Mouse (Mus musculus) heart, embryonic 14.5 days (tissue): Measurements from ENCODE around the gene Stat4. TPM values are rescaled to one million over a fixed set of nuclear protein-coding genes. Genes with fewer than 3 reads are reported as not detected.

ENCODE experiments used
- ATAC-seq: fragments of 200-750 bp; cut with Nextera tagmentation; 2 replicates; pipeline ENCODE4 v1.8.0; 2017; ENCODE audit warnings: low read depth, moderate TSS enrichment; ENCODE audit not compliant: insufficient number of reproducible peaks, insufficient read depth, low FRiP score
- H3K27ac ChIP-seq, 2 experiments: fragments of 200-500 bp in 1 of 2; fragments of 300-500 bp in 1 of 2; sonication (generic) in 1 of 2; replicated peaks in 1 of 2; 2 replicates each; pipeline ENCODE4 v1.5.1; 2012 to 2014; ENCODE audit warnings: low read depth in 2 of 2, low read length in 2 of 2, control low read depth in 1 of 2, mild to moderate bottlenecking in 1 of 2, mixed read lengths in 1 of 2; ENCODE audit not compliant: control insufficient read depth in 1 of 2, insufficient read depth in 1 of 2
- H3K27me3 ChIP-seq: fragments of 300-500 bp; sonication (generic); 2 replicates; pipeline ENCODE4 v1.6.1; 2014; ENCODE audit warnings: mild to moderate bottlenecking, low read length, control low read depth; ENCODE audit not compliant: control insufficient read depth, insufficient read depth
- H3K36me3 ChIP-seq: fragments of 300-500 bp; sonication (generic); 2 replicates; pipeline ENCODE4 v1.6.1; 2014; ENCODE audit warnings: mild to moderate bottlenecking, control low read depth, low read length, mixed read lengths; ENCODE audit not compliant: control insufficient read depth, insufficient read depth
- H3K4me1 ChIP-seq, 2 experiments: fragments of 200-500 bp in 1 of 2; fragments of 300-500 bp in 1 of 2; sonication (generic) in 1 of 2; 2 replicates each; pipeline ENCODE4 v1.6.1; 2012 to 2014; ENCODE audit warnings: low read length in 2 of 2, control low read depth in 1 of 2, mixed read lengths in 1 of 2; ENCODE audit not compliant: control insufficient read depth in 2 of 2, insufficient read depth in 2 of 2
- H3K4me2 ChIP-seq: fragments of 300-500 bp; sonication (generic); 2 replicates; pipeline ENCODE4 v1.6.1; 2014; ENCODE audit warnings: mild to moderate bottlenecking, low read length
- H3K4me3 ChIP-seq, 2 experiments: fragments of 200-500 bp in 1 of 2; fragments of 300-500 bp in 1 of 2; sonication (generic) in 1 of 2; 2 replicates each; pipeline ENCODE4 v1.5.1; 2012 to 2014; ENCODE audit warnings: low read length in 2 of 2, mild to moderate bottlenecking in 2 of 2, control low read depth in 1 of 2, low read depth in 1 of 2, moderate library complexity in 1 of 2; ENCODE audit not compliant: control insufficient read depth in 1 of 2, insufficient read depth in 1 of 2
- H3K9ac ChIP-seq: fragments of 300-500 bp; sonication (generic); 2 replicates; pipeline ENCODE4 v1.6.1; 2014; ENCODE audit warnings: mild to moderate bottlenecking, low read length
- H3K9me3 ChIP-seq: fragments of 300-500 bp; sonication (generic); 2 replicates; pipeline ENCODE4 v1.6.1; 2016; ENCODE audit warnings: low read length, control low read depth; ENCODE audit not compliant: control insufficient read depth
- WGBS: fragments of 180-500 bp; shearing (Covaris S2); extraction: QIAGEN DNeasy Blood & Tissue Kit; methylation state at CpG from one replicate; pipeline ENCODE4 v1.1.7; 2014; 5-methylcytosine and 5-hydroxymethylcytosine counted together
- polyA plus RNA-seq: library from polyadenylated mRNA; unstranded; fragments of >200 nt; fragmentation: Nextera tagmentation; extraction: Ambion mirVana; gene quantifications from 2 replicates; pipeline ENCODE4 v1.2.1, GENCODE M21; 2014

Gene Stat4
- polyA plus RNA-seq: 1.3 and 2.4 TPM in 2 replicates

- H3K9me3 ChIP-seq: no peaks in the 10 kb centered on the region
- H3K27ac ChIP-seq: no peak within 1 kb of the TSS
- H3K9ac ChIP-seq: no peak within 1 kb of the TSS
- no peak within 1 kb of the TSS for H3K4me2 ChIP-seq
- no peaks in the 10 kb centered on the region for H3K27me3 ChIP-seq
- no peak within 1 kb of the TSS for H3K4me3 ChIP-seq
- no peak for ATAC-seq
- H3K4me1 ChIP-seq: peaks cover 0 to 3% of the 10 kb centered on the region in 2 experiments; a peak in 1 of 4 replicates
- H3K36me3 ChIP-seq: no peaks in the 10 kb centered on the region
- 75% methylated on average over 5 of the region's 5 CpGs for WGBS
Measured at GRCm38 (mm10) chr1:51986848-51987247, at the start of gene Stat4. Stat4 (plus strand) TSS chr1:51987148.

GRCm38 (mm10) chr1:51938357-51938756, 48.6 kb upstream of the Stat4 start:
- Histone ChIP-seq H3K27ac (no peak overlapping the region), H3K36me3 (no peaks in the 10 kb centered on the region), H3K4me2 (no peak overlapping the region), H3K9me3 (0 out of 2 replicates have a peak, but pooled peaks cover 4% of the 10 kb centered on the region), H3K4me1 (peaks cover 0 to 7% of the 10 kb centered on the region in 2 experiments; a peak in 2 of 4 replicates), H3K9ac (no peak overlapping the region), H3K27me3 (no peaks in the 10 kb centered on the region), H3K4me3 (no peak overlapping the region)
- ATAC-seq: no peak
- 93% methylated on average over 7 of the region's 7 CpGs for WGBS

GRCm38 (mm10) chr1:51944755-51945154, 42.2 kb upstream of the Stat4 start:
- Histone ChIP-seq H3K4me3 (no peak overlapping the region), H3K27ac (no peak overlapping the region), H3K27me3 (no peaks in the 10 kb centered on the region), H3K4me1 (no peaks in the 10 kb centered on the region), H3K9ac (no peak overlapping the region), H3K4me2 (no peak overlapping the region), H3K36me3 (no peaks in the 10 kb centered on the region), H3K9me3 (0 out of 2 replicates have a peak, but pooled peaks cover 4% of the 10 kb centered on the region)
- no peak for ATAC-seq
- 42% methylated on average over 5 of the region's 5 CpGs for WGBS

GRCm38 (mm10) chr1:51947116-51947515, 39.8 kb upstream of the Stat4 start:
- 51% methylated on average over 4 of the region's 4 CpGs for WGBS

DNA sequence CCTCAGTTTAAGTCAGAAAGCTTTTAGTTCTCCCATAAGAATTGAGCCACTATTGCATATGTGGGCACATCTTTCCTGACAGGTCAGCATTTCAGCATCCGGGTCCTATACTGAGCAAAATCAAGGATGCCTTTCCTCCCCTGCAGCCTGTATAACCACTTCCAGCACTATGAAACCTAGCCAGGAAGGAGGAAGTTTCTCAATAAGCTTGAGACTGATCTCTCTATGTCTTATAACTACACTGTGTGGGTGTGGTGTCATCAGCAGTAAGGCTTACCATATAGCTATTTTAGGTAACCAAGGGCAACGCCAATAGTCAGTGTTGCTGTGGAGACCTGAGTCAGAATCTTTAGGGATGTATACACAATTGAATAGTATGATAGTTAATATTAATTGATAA, 22.3 kb upstream of the Stat4 start:
- no peaks in the 10 kb centered on the region for H3K36me3 ChIP-seq
- peaks cover 0 to 5% of the 10 kb centered on the region in 2 experiments; a peak in 1 of 4 replicates for H3K4me1 ChIP-seq
- no peak overlapping the region for H3K4me2 ChIP-seq
- no peak overlapping the region for H3K27ac ChIP-seq
- 79% methylated on average over 2 of the region's 2 CpGs for WGBS
- H3K9ac ChIP-seq: no peak overlapping the region
- no peaks in the 10 kb centered on the region for H3K9me3 ChIP-seq
- ATAC-seq: no peak
- no peaks in the 10 kb centered on the region for H3K27me3 ChIP-seq
- no peak overlapping the region for H3K4me3 ChIP-seq

More at GRCm38 (mm10) chr1:51947116-51947515, 39.8 kb upstream of the Stat4 start:
- H3K27ac ChIP-seq: no peak overlapping the region
- no peaks in the 10 kb centered on the region for H3K27me3 ChIP-seq
- H3K4me2 ChIP-seq: no peak overlapping the region
- no peaks in the 10 kb centered on the region; a peak in 1 of 4 replicates for H3K4me1 ChIP-seq
- H3K9ac ChIP-seq: no peak overlapping the region
- H3K36me3 ChIP-seq: no peaks in the 10 kb centered on the region
- no peak overlapping the region for H3K4me3 ChIP-seq
- no peaks in the 10 kb centered on the region for H3K9me3 ChIP-seq
- no peak for ATAC-seq

DNA sequence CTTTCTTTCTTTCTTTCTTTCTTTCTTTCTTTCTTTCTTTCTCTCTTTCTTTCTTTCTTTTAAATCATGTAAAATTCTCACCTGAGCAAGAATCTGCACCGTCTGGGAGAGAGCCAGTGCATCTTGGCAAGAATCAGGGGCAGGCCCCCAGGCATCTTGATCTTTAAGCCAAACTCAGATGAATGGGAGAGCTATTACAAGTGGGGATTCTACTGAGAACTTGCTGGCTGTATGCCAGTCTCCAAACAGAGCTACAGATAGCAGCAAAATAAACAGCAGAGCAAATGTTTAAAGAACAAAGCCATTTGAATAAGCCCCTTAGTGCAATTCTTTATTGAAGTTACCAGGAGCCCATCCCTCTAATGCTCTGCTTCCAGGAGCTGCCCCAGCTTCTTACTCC, 18.0 kb upstream of the Stat4 start:
- peaks cover 0 to 5% of the 10 kb centered on the region in 2 experiments; a peak in 1 of 4 replicates for H3K4me1 ChIP-seq
- H3K27me3 ChIP-seq: no peaks in the 10 kb centered on the region
- H3K9ac ChIP-seq: no peak overlapping the region
- H3K4me3 ChIP-seq: no peak overlapping the region
- H3K27ac ChIP-seq: no peak overlapping the region
- 9% methylated on average over 1 of the region's 1 CpGs for WGBS
- ATAC-seq: no peak
- no peaks in the 10 kb centered on the region for H3K9me3 ChIP-seq
- no peak overlapping the region for H3K4me2 ChIP-seq
- no peaks in the 10 kb centered on the region for H3K36me3 ChIP-seq

- 79% methylated on average over 6 of the region's 6 CpGs for WGBS
- Histone ChIP-seq H3K4me1 (peaks cover 0 to 5% of the 10 kb centered on the region in 2 experiments; a peak in 1 of 4 replicates), H3K4me3 (no peak overlapping the region), H3K27ac (no peak overlapping the region), H3K9me3 (no peaks in the 10 kb centered on the region), H3K4me2 (no peak overlapping the region), H3K36me3 (no peaks in the 10 kb centered on the region), H3K9ac (no peak overlapping the region), H3K27me3 (no peaks in the 10 kb centered on the region)
- no peak for ATAC-seq
Measured at GRCm38 (mm10) chr1:51970182-51970581, 16.8 kb upstream of the Stat4 start.

GRCm38 (mm10) chr1:51975589-51975988, 11.4 kb upstream of the Stat4 start:
- H3K9ac ChIP-seq: no peak overlapping the region
- H3K27ac ChIP-seq: no peak overlapping the region
- no peaks in the 10 kb centered on the region for H3K4me1 ChIP-seq
- H3K27me3 ChIP-seq: no peaks in the 10 kb centered on the region
- 50% methylated on average over 5 of the region's 5 CpGs for WGBS
- H3K36me3 ChIP-seq: no peaks in the 10 kb centered on the region
- H3K9me3 ChIP-seq: no peaks in the 10 kb centered on the region
- no peak overlapping the region for H3K4me3 ChIP-seq
- H3K4me2 ChIP-seq: no peak overlapping the region
- no peak for ATAC-seq
